Mouse (Mus musculus) lung, embryonic 15.5 days (tissue): ENCODE data around the gene Cyp2j9. TPM values are rescaled to one million over a fixed set of nuclear protein-coding genes. Genes with fewer than 3 reads are reported as not detected.
"Not testable (repeated sequence)": the region's sequence is repeated elsewhere in the genome, so short reads cannot be mapped to it uniquely, and the experiment has no call there.

Experiments
- ATAC-seq: fragments of 200-750 bp; cut with Nextera tagmentation; 2 replicates; pipeline ENCODE4 v1.8.0; 2017; ENCODE audit warnings: moderate number of reproducible peaks, borderline replicate concordance; ENCODE audit not compliant: low FRiP score, low TSS enrichment; ENCODE audit errors: extremely low read depth
- H3K27ac ChIP-seq: fragments of 300-500 bp; sonication (generic); 2 replicates; pipeline ENCODE4 v1.5.1; 2015; ENCODE audit warnings: moderate library complexity, mild to moderate bottlenecking, inconsistent platforms
- H3K27me3 ChIP-seq: fragments of 300-500 bp; sonication (generic); 2 replicates; pipeline ENCODE4 v1.6.1; 2015; ENCODE audit warnings: inconsistent platforms
- H3K36me3 ChIP-seq: fragments of 300-500 bp; sonication (generic); 2 replicates; pipeline ENCODE4 v1.6.1; 2015; ENCODE audit warnings: inconsistent platforms
- H3K4me1 ChIP-seq: fragments of 300-500 bp; sonication (generic); 2 replicates; pipeline ENCODE4 v1.6.1; 2015; ENCODE audit warnings: inconsistent platforms
- H3K4me2 ChIP-seq: fragments of 300-500 bp; sonication (generic); 2 replicates; pipeline ENCODE4 v1.6.1; 2015; ENCODE audit warnings: inconsistent platforms, mild to moderate bottlenecking, moderate library complexity
- H3K4me3 ChIP-seq: fragments of 300-500 bp; sonication (generic); 2 replicates; pipeline ENCODE4 v1.5.1; 2015; ENCODE audit warnings: mild to moderate bottlenecking, inconsistent platforms
- H3K9ac ChIP-seq: fragments of 300-500 bp; sonication (generic); 2 replicates; pipeline ENCODE4 v1.6.1; 2015; ENCODE audit warnings: inconsistent platforms
- H3K9me3 ChIP-seq: fragments of 300-500 bp; sonication (generic); 2 replicates; pipeline ENCODE4 v1.6.1; 2016; ENCODE audit warnings: inconsistent platforms
- WGBS: fragments of 180-500 bp; shearing (Covaris S2); methylation state at CpG from one replicate; pipeline ENCODE4 v1.1.7; 2015; 5-methylcytosine and 5-hydroxymethylcytosine counted together
- polyA plus RNA-seq: library from polyadenylated mRNA; unstranded; fragments of >200 nt; fragmentation: Nextera tagmentation; extraction: Ambion mirVana; gene quantifications from 2 replicates; pipeline ENCODE4 v1.2.1, GENCODE M21; 2015

The Cyp2j9 gene
- polyA plus RNA-seq: 3.4 and 3.7 TPM in 2 replicates

DNA sequence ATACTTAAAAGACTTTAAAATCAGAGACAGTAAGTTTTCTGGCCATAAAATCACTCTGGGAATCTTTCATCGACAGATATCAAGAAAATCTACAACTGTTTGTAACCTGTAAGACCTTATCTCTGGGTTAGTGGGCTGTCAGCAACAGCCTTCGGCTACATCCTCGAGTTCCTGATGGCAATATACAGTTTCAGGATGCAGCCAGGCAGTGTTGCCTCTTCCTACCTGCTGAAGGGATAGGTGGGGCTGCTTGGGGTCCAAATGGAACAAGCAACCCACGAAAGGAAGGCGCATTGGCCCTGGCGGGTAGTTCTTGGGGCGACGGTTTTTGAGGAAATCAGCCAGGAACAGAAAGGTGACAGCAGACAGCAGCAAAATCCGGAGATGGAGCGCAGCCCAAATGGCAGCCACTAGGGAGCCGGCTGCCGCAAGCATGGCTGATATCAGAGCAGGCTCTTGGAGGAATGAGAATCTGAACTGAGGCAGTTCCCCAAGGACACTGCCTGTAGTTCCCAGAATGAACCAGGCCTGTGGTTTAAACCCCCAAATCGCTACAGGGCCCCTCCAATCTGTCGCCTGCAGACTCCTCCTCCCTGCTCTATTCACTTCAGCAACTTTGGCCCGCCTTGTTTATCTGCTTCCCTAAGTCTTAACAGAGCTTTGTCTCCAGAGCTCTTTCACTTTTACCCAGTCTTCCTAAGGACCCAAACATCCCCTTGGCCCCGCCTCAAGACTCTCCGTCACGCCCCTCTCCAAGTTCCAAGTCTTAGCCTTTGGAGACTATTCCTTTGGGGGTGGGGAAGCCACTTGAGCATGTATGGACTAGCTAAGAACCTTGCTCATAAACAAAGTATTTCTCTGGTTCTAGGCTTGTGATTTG lies at the start of gene Cyp2j9:
Gene Cyp2j9, minus strand, starts transcription at position 668 of the 880 bp plus-strand sequence.
- Histone ChIP-seq H3K9me3 (no peaks in the 10 kb centered on the region), H3K4me3 (peak within 1 kb of the TSS; percentile 51), H3K36me3 (no peaks in the 10 kb centered on the region), H3K27me3 (no peaks in the 10 kb centered on the region), H3K4me2 (peak within 1 kb of the TSS; percentile 86), H3K9ac (peak within 1 kb of the TSS; percentile 47), H3K27ac (peak within 1 kb of the TSS; percentile 85), H3K4me1 (peaks cover 3% of the 10 kb centered on the region; the same call in 1 of the 2 replicates)
- 5% methylated on average over 18 of the region's 18 CpGs for WGBS
- peak; percentile 97 for ATAC-seq

DNA sequence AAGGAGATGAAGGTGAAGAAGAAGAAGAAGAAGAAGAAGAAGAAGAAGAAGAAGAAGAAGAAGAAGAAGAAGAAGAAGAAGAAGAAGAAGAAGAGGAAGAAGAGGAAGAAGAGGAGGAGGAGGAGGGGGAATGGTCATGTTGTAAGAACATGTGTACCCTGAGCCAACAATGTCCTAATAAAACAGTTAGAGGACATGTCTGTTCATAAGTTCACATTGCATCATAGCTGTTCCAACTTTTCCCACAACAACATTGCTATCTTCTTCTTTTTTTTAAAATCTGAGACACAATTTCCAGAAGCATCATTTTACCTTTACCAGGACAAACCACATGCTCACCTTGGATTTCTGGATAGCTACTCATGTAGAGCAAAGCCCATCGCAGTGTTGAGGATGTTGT lies 44.1 kb upstream of the Cyp2j9 start:
- no peak overlapping the region for H3K9ac ChIP-seq
- no peak overlapping the region for H3K4me3 ChIP-seq
- no peaks in the 10 kb centered on the region for H3K9me3 ChIP-seq
- ATAC-seq: no peak
- WGBS: 83% methylated on average over 1 of the region's 1 CpGs
- no peak overlapping the region for H3K27ac ChIP-seq
- H3K27me3 ChIP-seq: no peaks in the 10 kb centered on the region
- H3K4me2 ChIP-seq: no peak overlapping the region
- H3K36me3 ChIP-seq: no peaks in the 10 kb centered on the region
- no peaks in the 10 kb centered on the region for H3K4me1 ChIP-seq

DNA sequence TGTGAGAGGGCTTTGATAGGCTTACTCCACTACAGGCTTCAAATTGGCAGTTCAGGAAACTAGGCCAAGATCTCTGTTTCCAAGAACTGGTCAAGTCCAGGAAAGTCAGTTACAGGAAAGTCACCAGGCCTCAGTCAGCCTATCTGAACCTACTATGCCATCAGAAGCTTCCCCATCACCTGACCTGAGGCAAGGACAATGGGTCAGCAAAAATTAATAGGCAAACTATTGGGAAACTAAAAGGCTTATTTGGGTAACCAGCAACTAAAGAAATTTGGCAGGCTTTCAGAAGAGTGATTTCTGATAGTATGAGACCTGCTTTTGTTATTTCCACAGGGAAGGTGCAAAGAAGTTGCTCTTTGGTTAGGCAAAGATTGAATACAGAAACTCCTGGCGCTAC lies 31.1 kb upstream of the Cyp2j9 start:
- no peaks in the 10 kb centered on the region for H3K4me1 ChIP-seq
- no peaks in the 10 kb centered on the region for H3K27me3 ChIP-seq
- H3K9ac ChIP-seq: no peak overlapping the region
- ATAC-seq: no peak
- H3K9me3 ChIP-seq: no peaks in the 10 kb centered on the region
- 74% methylated on average over 1 of the region's 1 CpGs for WGBS
- no peaks in the 10 kb centered on the region for H3K36me3 ChIP-seq
- no peak overlapping the region for H3K27ac ChIP-seq
- no peak overlapping the region for H3K4me2 ChIP-seq
- H3K4me3 ChIP-seq: no peak overlapping the region

DNA sequence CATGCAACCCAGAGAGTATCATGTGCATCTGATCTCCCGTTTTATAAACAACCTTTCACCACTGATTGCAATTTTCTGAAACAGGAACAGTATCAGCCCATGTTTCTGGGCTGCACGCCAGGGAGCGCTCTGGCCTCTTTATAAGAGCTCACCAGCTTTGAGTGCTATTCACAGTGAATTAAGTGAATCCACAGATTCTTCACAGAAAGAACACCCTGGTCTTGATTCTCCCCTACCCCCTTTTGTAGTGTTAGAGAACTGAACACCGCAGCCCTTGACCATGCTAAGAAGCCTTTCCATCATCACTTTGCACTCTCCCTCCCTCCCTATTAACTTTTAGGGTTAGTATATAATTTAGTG lies 393 bp upstream of the Cyp2j9 start:
- Histone ChIP-seq H3K4me2 (peak overlapping the region; percentile 86), H3K9me3 (no peaks in the 10 kb centered on the region), H3K9ac (peak overlapping the region; percentile 47; the same call in 1 of the 2 replicates), H3K4me1 (peaks cover 3% of the 10 kb centered on the region; the same call in 1 of the 2 replicates), H3K27ac (peak overlapping the region; percentile 85), H3K27me3 (no peaks in the 10 kb centered on the region), H3K36me3 (no peaks in the 10 kb centered on the region), H3K4me3 (peak overlapping the region; percentile 51)
- 27% methylated on average over 4 of the region's 4 CpGs for WGBS
- peak; percentile 87 for ATAC-seq

GRCm38 (mm10) chr4:96581425-96582088 lies 9.8 kb downstream of the Cyp2j9 start:
- Histone ChIP-seq H3K9ac (no peak overlapping the region), H3K36me3 (no peaks in the 10 kb centered on the region), H3K9me3 (no peaks in the 10 kb centered on the region), H3K27ac (no peak overlapping the region), H3K27me3 (no peaks in the 10 kb centered on the region), H3K4me3 (no peak overlapping the region), H3K4me1 (no peaks in the 10 kb centered on the region), H3K4me2 (no peak overlapping the region)
- WGBS: 72% methylated on average over 1 of the region's 1 CpGs
- ATAC-seq: no peak

GRCm38 (mm10) chr4:96580351-96580750 lies 11.0 kb downstream of the Cyp2j9 start:
- not testable (repeated sequence) for ATAC-seq, H3K9me3 ChIP-seq, H3K4me2 ChIP-seq, H3K27me3 ChIP-seq, H3K4me1 ChIP-seq, H3K27ac ChIP-seq, H3K4me3 ChIP-seq, H3K9ac ChIP-seq, H3K36me3 ChIP-seq
- 45% methylated on average over 6 of the region's 6 CpGs for WGBS

DNA sequence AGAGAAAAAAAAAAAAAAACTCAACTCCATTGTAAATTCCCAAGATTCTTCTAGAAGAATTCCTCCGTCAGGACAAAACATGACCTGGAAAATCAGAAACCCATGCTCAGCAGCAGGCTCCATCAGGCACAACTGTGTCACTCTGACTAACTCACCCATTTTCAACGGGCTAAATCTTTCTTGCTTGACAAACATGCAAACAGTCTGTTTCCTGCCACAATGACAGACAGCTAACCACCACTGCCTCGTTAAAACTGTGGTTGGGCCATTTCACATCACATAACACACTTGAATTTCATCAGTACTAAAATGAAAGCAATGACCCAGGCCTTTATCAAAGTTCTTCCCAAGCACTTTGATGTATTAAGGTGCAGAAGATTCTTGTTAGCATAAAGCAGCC lies 21.9 kb downstream of the Cyp2j9 start:
- Histone ChIP-seq H3K4me3 (no peak overlapping the region), H3K4me2 (no peak overlapping the region), H3K27me3 (no peaks in the 10 kb centered on the region), H3K4me1 (no peaks in the 10 kb centered on the region), H3K9me3 (no peaks in the 10 kb centered on the region), H3K9ac (no peak overlapping the region), H3K36me3 (no peaks in the 10 kb centered on the region), H3K27ac (no peak overlapping the region)
- WGBS: 28% methylated on average over 3 of the region's 3 CpGs
- no peak for ATAC-seq

DNA sequence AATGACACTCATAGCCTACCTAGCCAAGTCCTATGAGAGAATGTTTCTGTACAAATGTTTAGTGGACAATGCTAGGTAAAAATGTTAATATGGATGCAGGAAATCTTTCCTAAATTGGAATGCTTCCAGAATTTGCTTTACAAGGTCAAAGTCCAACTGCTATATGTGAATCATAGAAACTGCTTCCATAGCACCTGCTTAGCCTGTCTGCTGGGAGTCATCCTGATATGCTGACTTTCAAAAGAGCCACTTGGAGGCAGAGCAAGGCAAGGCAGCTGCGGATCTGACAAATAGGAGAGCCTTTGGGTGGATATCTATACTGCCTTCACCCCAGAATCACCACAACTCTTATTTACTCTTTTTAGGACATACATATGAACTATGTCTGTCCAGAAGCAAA lies 23.4 kb downstream of the Cyp2j9 start:
- Histone ChIP-seq H3K36me3 (no peaks in the 10 kb centered on the region), H3K4me3 (no peak overlapping the region), H3K9ac (no peak overlapping the region), H3K27me3 (no peaks in the 10 kb centered on the region), H3K27ac (no peak overlapping the region), H3K4me1 (no peaks in the 10 kb centered on the region), H3K9me3 (no peaks in the 10 kb centered on the region), H3K4me2 (no peak overlapping the region)
- WGBS: 68% methylated on average over 1 of the region's 1 CpGs
- ATAC-seq: no peak

DNA sequence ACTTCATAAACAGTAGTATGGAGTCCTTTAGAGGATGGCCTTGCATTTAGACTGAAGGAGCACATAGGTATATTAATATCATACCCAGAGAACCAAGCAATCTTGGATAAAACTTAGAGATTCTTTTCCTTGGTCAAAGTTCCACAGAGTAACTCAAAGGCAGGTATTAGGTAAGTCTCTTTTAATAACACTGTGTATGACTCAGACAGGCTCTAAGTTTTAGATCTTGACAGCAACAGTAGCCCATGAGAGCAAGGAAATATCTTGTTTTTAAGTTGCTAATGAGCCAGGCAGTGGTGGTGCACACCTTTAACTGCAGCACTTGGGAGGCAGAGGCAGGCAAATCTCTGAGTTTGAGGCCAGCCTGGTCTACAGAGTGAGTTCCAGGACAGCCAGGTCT lies 25.6 kb downstream of the Cyp2j9 start:
- Histone ChIP-seq H3K27ac (no peak overlapping the region), H3K9me3 (no peaks in the 10 kb centered on the region), H3K4me2 (no peak overlapping the region), H3K27me3 (no peaks in the 10 kb centered on the region), H3K4me3 (no peak overlapping the region), H3K36me3 (no peaks in the 10 kb centered on the region), H3K4me1 (no peaks in the 10 kb centered on the region), H3K9ac (no peak overlapping the region)
- no peak for ATAC-seq

GRCm38 (mm10) chr4:96560464-96560863 lies 30.9 kb downstream of the Cyp2j9 start:
- Histone ChIP-seq H3K9me3 (no peaks in the 10 kb centered on the region), H3K4me3 (no peak overlapping the region), H3K36me3 (no peaks in the 10 kb centered on the region), H3K4me1 (no peaks in the 10 kb centered on the region), H3K4me2 (no peak overlapping the region), H3K27me3 (no peaks in the 10 kb centered on the region), H3K27ac (no peak overlapping the region), H3K9ac (no peak overlapping the region)
- no peak for ATAC-seq
- 80% methylated on average over 1 of the region's 1 CpGs for WGBS

- Histone ChIP-seq H3K9ac (no peak overlapping the region), H3K4me1 (no peaks in the 10 kb centered on the region), H3K4me2 (no peak overlapping the region), H3K27ac (no peak overlapping the region), H3K4me3 (no peak overlapping the region), H3K36me3 (no peaks in the 10 kb centered on the region), H3K27me3 (no peaks in the 10 kb centered on the region), H3K9me3 (no peaks in the 10 kb centered on the region)
- 82% methylated on average over 1 of the region's 1 CpGs for WGBS
- ATAC-seq: no peak
These were observed 31.6 kb downstream of the Cyp2j9 start for GRCm38 (mm10) chr4:96559781-96560180.

- H3K4me2 ChIP-seq: peak within 1 kb of the TSS; percentile 69
- peak within 1 kb of the TSS; percentile 67 for H3K4me3 ChIP-seq
- H3K9me3 ChIP-seq: no peaks in the 10 kb centered on the region
- H3K27me3 ChIP-seq: no peaks in the 10 kb centered on the region
- H3K4me1 ChIP-seq: no peaks in the 10 kb centered on the region
- H3K27ac ChIP-seq: peak within 1 kb of the TSS; percentile 59
- peak; percentile 98 for ATAC-seq
- H3K36me3 ChIP-seq: no peaks in the 10 kb centered on the region
- peak within 1 kb of the TSS; percentile 68 for H3K9ac ChIP-seq
- under 1% methylated on average over 16 of the region's 16 CpGs for WGBS
These were observed 38.1 kb downstream of the Cyp2j9 start, which contains the start of gene Cyp2j6 for GRCm38 (mm10) chr4:96553133-96553819. Gene Cyp2j6, minus strand, starts transcription at chr4:96553661.
